22 mouse cellular contexts compared by ENCODE assay signal in genomic region chr9:35092904-35093303, GRCm38 (mm10). TPM values are rescaled to one million over a fixed set of nuclear protein-coding genes. Genes with fewer than 3 reads are reported as not detected.
DNase-seq lines count a peak whose midpoint lies in the region; ATAC-seq and TF ChIP-seq lines count a peak whose summit lies in the region.
"Had no signal": no experiment of that assay in that cellular context is flagged by ENCODE, and none has a peak within 500 bp of the region (broad histone marks: within the 10 kb centered on the region; RNA-seq: fewer than 3 reads in every experiment).

No protein-coding gene starts in this region.

- H3K36me3 ChIP-seq in intestine, embryonic 15.5 days: no peaks in the 10 kb centered on the region
- H3K36me3 ChIP-seq in intestine, embryonic 16.5 days (ENCODE audit: control insufficient read depth, insufficient read depth, low read length): no peaks in the 10 kb centered on the region
- no peaks in the 10 kb centered on the region for H3K36me3 ChIP-seq in intestine, postnatal 0 days (ENCODE audit: control insufficient read depth, insufficient read depth)
- H3K36me3 ChIP-seq in small intestine, adult 2 months (ENCODE audit: control insufficient read depth, insufficient read depth, low read length): no peaks in the 10 kb centered on the region

- no peak for DNase-seq in lung, postnatal 25 days (ENCODE audit: low spot score)
- no peak for DNase-seq in spleen, postnatal 4 days (ENCODE audit: low spot score in 2 of 2)
- no peak for DNase-seq in right cerebral cortex, postnatal 4 days
- DNase-seq in cerebellum, adult 11-12 months: no peak
- DNase-seq: adrenal gland, adult 2 months; adrenal gland, adult 8-10 months; adrenal gland, postnatal 10 days; adrenal gland, postnatal 14 days; adrenal gland, postnatal 25 days; adrenal gland, postnatal 36 days; B cell, adult 2 months; cerebellum, adult 11 months; cerebellum, adult 18-20 months had no signal

- no peak overlapping the region for H3K4me2 ChIP-seq in intestine, embryonic 15.5 days (replicated peaks)
- H3K4me2 ChIP-seq in intestine, embryonic 16.5 days (ENCODE audit: low read depth, low read length): no peak overlapping the region
- no peak overlapping the region; the same call in 1 of the 2 replicates for H3K4me2 ChIP-seq in intestine, postnatal 0 days (replicated peaks; ENCODE audit: low read depth)

- no peak overlapping the region for H3K4me3 ChIP-seq in intestine, embryonic 15.5 days (replicated peaks)
- no peak overlapping the region for H3K4me3 ChIP-seq in intestine, embryonic 16.5 days (ENCODE audit: low read length)
- no peak overlapping the region for H3K4me3 ChIP-seq in intestine, postnatal 0 days (ENCODE audit: low read depth, low read length)
- no peak overlapping the region for H3K4me3 ChIP-seq in small intestine, adult 2 months (ENCODE audit: low read depth, low read length)

- ATAC-seq in intestine, embryonic 15.5 days: peak; percentile 81
- peak; percentile 81 for ATAC-seq in intestine, embryonic 16.5 days
- ATAC-seq in intestine, postnatal 0 days: peak; percentile 67
- ATAC-seq: activated CD4-positive, CD25-positive, alpha-beta regulatory T cell, adult 4 months; CD4-positive, CD25-positive, alpha-beta regulatory T cell, adult 4 months; Patski had no signal

- no peak for TF ChIP-seq CTCF in intestine, postnatal 0 days (IDR thresholded peaks at IDR 0.05; ENCODE audit: low read depth)
- no peak for TF ChIP-seq CTCF in small intestine, adult 2 months (IDR thresholded peaks at IDR 0.05; ENCODE audit: extremely low read depth, insufficient read length, insufficient replicate concordance, low read depth, low read length)

- H3K9ac ChIP-seq in intestine, embryonic 15.5 days: no peak overlapping the region
- H3K9ac ChIP-seq in intestine, embryonic 16.5 days (ENCODE audit: low read depth, low read length): no peak overlapping the region
- H3K9ac ChIP-seq in intestine, postnatal 0 days (ENCODE audit: low read depth, low read length): no peak overlapping the region

- TF ChIP-seq POLR2A in small intestine, adult 2 months (IDR thresholded peaks at IDR 0.05; ENCODE audit: low read depth, low read length): no peak

- H3K27ac ChIP-seq in intestine, embryonic 15.5 days: no peak overlapping the region
- H3K27ac ChIP-seq in intestine, embryonic 16.5 days (ENCODE audit: low read length): 0 out of 2 replicates have a peak overlapping the region, but pooled peaks have one; percentile 39
- peak overlapping the region; percentile 71; the same call in 1 of the 2 replicates for H3K27ac ChIP-seq in intestine, postnatal 0 days (ENCODE audit: low read depth, low read length)
- peak overlapping the region; percentile 60; the same call in 1 of the 2 replicates for H3K27ac ChIP-seq in small intestine, adult 2 months (ENCODE audit: insufficient read depth, low read depth, low read length)

- H3K9me3 ChIP-seq in intestine, embryonic 15.5 days: no peaks in the 10 kb centered on the region
- no peaks in the 10 kb centered on the region for H3K9me3 ChIP-seq in intestine, embryonic 16.5 days (ENCODE audit: control insufficient read depth, low read length)
- no peaks in the 10 kb centered on the region for H3K9me3 ChIP-seq in intestine, postnatal 0 days (ENCODE audit: control insufficient read depth)
- H3K9me3 ChIP-seq: G1E had no signal

- no peaks in the 10 kb centered on the region for H3K27me3 ChIP-seq in intestine, embryonic 15.5 days (replicated peaks)
- no peaks in the 10 kb centered on the region for H3K27me3 ChIP-seq in intestine, embryonic 16.5 days (replicated peaks; ENCODE audit: control insufficient read depth, insufficient read depth, low read length)
- H3K27me3 ChIP-seq in intestine, postnatal 0 days (replicated peaks; ENCODE audit: control insufficient read depth, insufficient read depth, low read length): no peaks in the 10 kb centered on the region
- no peaks in the 10 kb centered on the region for H3K27me3 ChIP-seq in small intestine, adult 2 months (ENCODE audit: control insufficient read depth, insufficient read depth, low read length)
- H3K27me3 ChIP-seq: CH12.LX, Patski had no signal

- H3K4me1 ChIP-seq in intestine, embryonic 15.5 days (replicated peaks): no peaks in the 10 kb centered on the region
- H3K4me1 ChIP-seq in intestine, embryonic 16.5 days (ENCODE audit: control insufficient read depth, insufficient read depth, low read length): peaks cover 9% of the 10 kb centered on the region; the same call in 1 of the 2 replicates
- H3K4me1 ChIP-seq in intestine, postnatal 0 days (replicated peaks; ENCODE audit: control insufficient read depth, insufficient read depth, low read length): 0 out of 2 replicates have a peak, but pooled peaks cover 12% of the 10 kb centered on the region
- H3K4me1 ChIP-seq in small intestine, adult 2 months (ENCODE audit: control insufficient read depth, insufficient read depth, insufficient read length, low read length): peaks cover 18% of the 10 kb centered on the region; the same call in 1 of the 2 replicates

- WGBS in intestine, embryonic 15.5 days: 76% methylated on average over 2 of the region's 2 CpGs
- WGBS in intestine, embryonic 16.5 days: 80% methylated on average over 2 of the region's 2 CpGs
- 53% methylated on average over 2 of the region's 2 CpGs for WGBS in intestine, postnatal 0 days
- 46% methylated on average over 2 of the region's 2 CpGs for WGBS in small intestine, adult 2 months

RNA-seq across cellular contexts. Expression of gene St3gal4, which starts 26.2 kb away (rescaled TPM):
- 146 and 161 TPM in 2 replicates for polyA plus RNA-seq in intestine, embryonic 15.5 days (2015; fragmentation: Nextera tagmentation; extraction: Ambion mirVana)
- 250 and 291 TPM in 2 replicates for polyA plus RNA-seq in intestine, embryonic 16.5 days (2015; fragmentation: Nextera tagmentation; extraction: Ambion mirVana)
- polyA plus RNA-seq in intestine, postnatal 0 days (2015; fragmentation: Nextera tagmentation; extraction: Ambion mirVana): 242 and 257 TPM in 2 replicates
- polyA plus RNA-seq in small intestine, adult 2 months (2012; rRNA removed): 97.6 and 354 TPM in 2 replicates
